Mouse (Mus musculus) embryonic facial prominence, embryonic 11.5 days (tissue): ENCODE results near the gene Lrrc8b. TPM values are rescaled to one million over a fixed set of nuclear protein-coding genes. Genes with fewer than 3 reads are reported as not detected.

Source experiments
- ATAC-seq: fragments of 200-750 bp; cut with Nextera tagmentation; replicated peaks from 2 replicates; pipeline ENCODE4 v1.8.0; 2017; ENCODE audit warnings: low read depth; ENCODE audit not compliant: insufficient number of reproducible peaks, low FRiP score, low TSS enrichment
- DNase-seq: peaks from one replicate; pipeline ENCODE4 v3.0.0-alpha.2; 2015; ENCODE audit warnings: low spot score
- H3K27ac ChIP-seq: fragments of 300-500 bp; sonication (generic); replicated peaks from 2 replicates; pipeline ENCODE4 v1.5.1; 2014; ENCODE audit warnings: mild to moderate bottlenecking, low read depth, low read length, control low read depth
- H3K27me3 ChIP-seq: fragments of 300-500 bp; sonication (generic); 2 replicates; pipeline ENCODE4 v1.6.1; 2014; ENCODE audit warnings: mild to moderate bottlenecking, low read length, moderate library complexity, mixed read lengths; ENCODE audit not compliant: control insufficient read depth, insufficient read depth
- H3K36me3 ChIP-seq: fragments of 300-500 bp; sonication (generic); replicated peaks from 2 replicates; pipeline ENCODE4 v1.6.1; 2014; ENCODE audit warnings: low read depth, mild to moderate bottlenecking, low read length, moderate library complexity, mixed read lengths; ENCODE audit not compliant: control insufficient read depth, insufficient read depth
- H3K4me1 ChIP-seq: fragments of 300-500 bp; sonication (generic); 2 replicates; pipeline ENCODE4 v1.6.1; 2014; ENCODE audit warnings: low read length, mixed read lengths; ENCODE audit not compliant: control insufficient read depth, insufficient read depth
- H3K4me2 ChIP-seq: fragments of 300-500 bp; sonication (generic); 2 replicates; pipeline ENCODE4 v1.6.1; 2014; ENCODE audit warnings: low read depth, mild to moderate bottlenecking, control low read depth, low read length, moderate library complexity
- H3K4me3 ChIP-seq: fragments of 300-500 bp; sonication (generic); 2 replicates; pipeline ENCODE4 v1.5.1; 2014; ENCODE audit warnings: low read depth, low read length, control low read depth
- H3K9ac ChIP-seq: fragments of 300-500 bp; sonication (generic); replicated peaks from 2 replicates; pipeline ENCODE4 v1.6.1; 2014; ENCODE audit warnings: mild to moderate bottlenecking, control low read depth, low read length
- H3K9me3 ChIP-seq: fragments of 300-500 bp; sonication (generic); replicated peaks from 2 replicates; pipeline ENCODE4 v1.6.1; 2016; ENCODE audit warnings: mild to moderate bottlenecking, low read length, inconsistent platforms, mixed read lengths; ENCODE audit not compliant: control insufficient read depth
- WGBS: fragments of 180-500 bp; shearing (Covaris S2); extraction: QIAGEN DNeasy Blood & Tissue Kit; methylation state at CpG from one replicate; pipeline ENCODE4 v1.1.7; 2014; 5-methylcytosine and 5-hydroxymethylcytosine counted together
- polyA plus RNA-seq: library from polyadenylated mRNA; unstranded; fragments of >200 nt; fragmentation: Nextera tagmentation; extraction: Ambion mirVana; gene quantifications from 2 replicates; pipeline ENCODE4 v1.2.1, GENCODE M21; 2014

Lrrc8b gene
- polyA plus RNA-seq, 1 experiment from 2014 or later = 7.6 TPM

- no peak for ATAC-seq
- H3K4me1 ChIP-seq = no peaks in the 10 kb centered on the region; the same call in 1 of the 2 replicates
- no peak for DNase-seq
- no peaks in the 10 kb centered on the region for H3K9me3 ChIP-seq
- no peak overlapping the region for H3K4me3 ChIP-seq
- H3K27ac ChIP-seq = no peak overlapping the region
- 81% methylated on average over 3 of the region's 3 CpGs for WGBS
- no peaks in the 10 kb centered on the region for H3K36me3 ChIP-seq
- H3K27me3 ChIP-seq = no peaks in the 10 kb centered on the region
- no peak overlapping the region for H3K4me2 ChIP-seq
- H3K9ac ChIP-seq = no peak overlapping the region
These were observed 2.9 kb upstream of the Lrrc8b start for GRCm38 (mm10) chr5:105412634-105413033.

DNA sequence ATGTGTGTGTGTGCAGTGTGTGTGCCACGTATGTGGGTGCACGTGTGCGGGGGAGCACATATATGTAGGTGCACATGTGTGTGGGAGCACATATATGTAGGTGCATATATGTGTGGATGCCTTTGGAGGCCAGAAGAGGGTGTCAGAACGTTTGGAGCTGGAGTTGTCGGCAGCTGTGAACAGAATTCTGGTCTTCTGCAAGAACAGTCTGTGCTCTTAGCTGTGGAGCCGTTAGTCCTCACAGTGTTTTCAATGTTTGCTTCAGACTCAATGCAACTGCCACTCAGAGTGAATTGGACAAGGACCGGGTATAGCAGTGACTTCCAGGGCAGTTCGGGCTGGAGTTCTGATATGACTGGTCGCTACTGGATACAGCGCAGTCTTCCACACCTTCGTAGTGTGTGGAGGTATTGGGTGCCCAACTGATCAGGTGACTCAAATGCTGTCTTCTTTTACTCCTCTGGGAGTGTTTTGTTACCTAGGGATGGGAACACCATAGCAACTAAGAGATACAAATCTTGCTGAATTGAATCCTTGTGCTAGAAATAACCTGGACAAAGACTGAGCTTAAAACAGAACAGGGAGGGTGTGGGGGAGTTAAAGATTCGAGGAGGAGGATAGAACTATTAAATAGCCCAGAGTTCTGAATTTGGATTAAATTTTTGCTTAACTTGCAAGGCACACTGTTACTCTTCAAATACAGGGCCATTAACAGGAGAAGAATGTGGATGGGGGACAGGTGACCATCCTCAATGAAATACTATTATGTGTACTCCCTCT is 1.0 kb upstream of the Lrrc8b start:
- Histone ChIP-seq H3K4me2 (peak overlapping the region; percentile 99; the same call in 1 of the 2 replicates), H3K36me3 (no peaks in the 10 kb centered on the region), H3K9ac (no peak overlapping the region), H3K27ac (no peak overlapping the region), H3K4me3 (no peak overlapping the region), H3K4me1 (no peaks in the 10 kb centered on the region; the same call in 1 of the 2 replicates), H3K9me3 (no peaks in the 10 kb centered on the region), H3K27me3 (no peaks in the 10 kb centered on the region)
- ATAC-seq (no peak), DNase-seq (no peak)
- 80% methylated on average over 12 of the region's 12 CpGs for WGBS

DNA sequence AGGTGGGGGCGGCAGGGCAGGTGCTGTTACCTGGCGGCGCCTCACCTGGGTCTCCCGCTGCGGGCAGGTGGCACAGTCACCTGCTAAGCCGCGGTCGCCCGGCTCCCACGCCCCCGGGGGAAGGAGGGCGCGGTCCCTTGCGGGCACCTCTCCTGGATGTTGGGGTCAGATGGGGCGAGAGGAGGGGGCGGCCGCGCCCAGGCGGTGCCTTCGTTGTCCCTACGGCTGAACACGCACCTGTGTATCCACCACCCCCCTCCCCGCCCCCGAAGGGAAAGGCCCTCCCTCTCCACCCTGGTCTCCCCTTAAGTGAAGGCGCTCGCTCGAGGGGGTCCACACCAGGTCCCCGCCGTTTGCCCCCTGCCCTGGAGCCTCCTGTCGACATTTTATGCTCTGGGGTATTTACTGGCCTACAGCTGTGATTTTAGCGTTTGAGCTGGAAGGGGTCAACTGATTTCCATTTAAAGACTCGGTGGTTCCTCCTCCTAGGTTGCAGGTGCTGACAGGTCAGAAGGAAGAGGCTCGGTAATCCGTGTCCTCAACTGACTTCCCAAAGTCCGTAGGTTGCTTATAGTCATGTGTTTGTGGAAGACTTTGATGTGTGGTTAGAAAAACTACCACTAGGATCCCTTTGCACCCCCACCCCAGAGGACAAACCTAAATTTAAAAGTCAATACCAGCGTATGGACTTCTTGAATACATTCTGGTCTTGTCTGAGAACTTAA is 538 bp downstream of the Lrrc8b start:
- H3K9ac ChIP-seq = peak overlapping the region; percentile 84
- ATAC-seq = peak; percentile 58
- H3K4me1 ChIP-seq = no peaks in the 10 kb centered on the region; the same call in 1 of the 2 replicates
- H3K27me3 ChIP-seq = no peaks in the 10 kb centered on the region
- peak overlapping the region; percentile 80 for H3K4me3 ChIP-seq
- H3K36me3 ChIP-seq = no peaks in the 10 kb centered on the region
- no peak overlapping the region for H3K27ac ChIP-seq
- H3K4me2 ChIP-seq = peak overlapping the region; percentile 99
- 4% methylated on average over 23 of the region's 36 CpGs for WGBS
- DNase-seq = peak; percentile 19
- no peaks in the 10 kb centered on the region for H3K9me3 ChIP-seq

GRCm38 (mm10) chr5:105417217-105417616 is 1.6 kb downstream of the Lrrc8b start:
- 68% methylated on average over 8 of the region's 8 CpGs for WGBS

DNA sequence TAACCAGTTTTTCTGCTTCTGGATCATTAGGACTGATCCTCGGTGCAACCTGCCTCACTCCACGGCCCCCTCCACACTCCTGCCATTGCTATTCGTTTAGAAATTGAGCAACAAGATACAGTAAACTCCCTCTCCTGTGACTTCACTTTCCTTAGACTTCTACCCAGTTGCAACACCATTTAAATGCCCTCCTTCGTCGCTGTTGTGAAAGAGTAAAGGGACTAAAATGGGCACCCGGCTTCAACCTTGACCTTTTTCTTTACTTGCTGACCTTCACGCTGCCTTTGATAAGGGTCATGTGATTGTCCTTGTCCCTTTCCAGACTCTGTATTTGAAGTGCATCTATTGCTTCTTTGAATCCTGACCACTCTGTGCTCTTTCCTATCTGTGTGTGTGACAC is 2.8 kb downstream of the Lrrc8b start:
- no peak overlapping the region for H3K4me3 ChIP-seq
- no peak overlapping the region for H3K4me2 ChIP-seq
- no peaks in the 10 kb centered on the region for H3K27me3 ChIP-seq
- ATAC-seq (no peak), DNase-seq (no peak)
- no peaks in the 10 kb centered on the region for H3K9me3 ChIP-seq
- H3K36me3 ChIP-seq = no peaks in the 10 kb centered on the region
- no peak overlapping the region for H3K9ac ChIP-seq
- H3K27ac ChIP-seq = no peak overlapping the region
- 85% methylated on average over 7 of the region's 7 CpGs for WGBS
- H3K4me1 ChIP-seq = no peaks in the 10 kb centered on the region; the same call in 1 of the 2 replicates

More at GRCm38 (mm10) chr5:105417217-105417616, 1.6 kb downstream of the Lrrc8b start:
- DNase-seq (no peak), ATAC-seq (no peak)
- H3K4me3 ChIP-seq = no peak overlapping the region
- no peak overlapping the region for H3K9ac ChIP-seq
- no peaks in the 10 kb centered on the region for H3K9me3 ChIP-seq
- H3K4me2 ChIP-seq = no peak overlapping the region
- H3K27ac ChIP-seq = no peak overlapping the region
- no peaks in the 10 kb centered on the region for H3K27me3 ChIP-seq
- no peaks in the 10 kb centered on the region; the same call in 1 of the 2 replicates for H3K4me1 ChIP-seq
- H3K36me3 ChIP-seq = no peaks in the 10 kb centered on the region

GRCm38 (mm10) chr5:105418851-105419250 is 3.3 kb downstream of the Lrrc8b start:
- Histone ChIP-seq H3K4me2 (no peak overlapping the region), H3K27me3 (no peaks in the 10 kb centered on the region), H3K27ac (no peak overlapping the region), H3K36me3 (no peaks in the 10 kb centered on the region), H3K9ac (no peak overlapping the region), H3K9me3 (no peaks in the 10 kb centered on the region), H3K4me3 (no peak overlapping the region), H3K4me1 (no peaks in the 10 kb centered on the region; the same call in 1 of the 2 replicates)
- DNase-seq = no peak
- WGBS = 92% methylated on average over 5 of the region's 5 CpGs
- no peak for ATAC-seq

- no peaks in the 10 kb centered on the region for H3K36me3 ChIP-seq
- no peaks in the 10 kb centered on the region for H3K27me3 ChIP-seq
- H3K4me1 ChIP-seq = no peaks in the 10 kb centered on the region
- DNase-seq = no peak
- no peaks in the 10 kb centered on the region for H3K9me3 ChIP-seq
- no peak overlapping the region for H3K4me3 ChIP-seq
- no peak overlapping the region for H3K4me2 ChIP-seq
- ATAC-seq = no peak
- 92% methylated on average over 2 of the region's 2 CpGs for WGBS
- H3K27ac ChIP-seq = no peak overlapping the region
- H3K9ac ChIP-seq = no peak overlapping the region
These were observed 10.0 kb downstream of the Lrrc8b start for GRCm38 (mm10) chr5:105425587-105425986.

GRCm38 (mm10) chr5:105427326-105427725 is 11.8 kb downstream of the Lrrc8b start:
- Histone ChIP-seq H3K4me2 (no peak overlapping the region), H3K36me3 (no peaks in the 10 kb centered on the region), H3K27me3 (no peaks in the 10 kb centered on the region), H3K27ac (no peak overlapping the region), H3K4me3 (no peak overlapping the region), H3K9me3 (no peaks in the 10 kb centered on the region), H3K9ac (no peak overlapping the region), H3K4me1 (no peaks in the 10 kb centered on the region)
- DNase-seq = no peak
- 88% methylated on average over 7 of the region's 7 CpGs for WGBS
- no peak for ATAC-seq
